Mouse (Mus musculus) neutrophil, adult 5-6 weeks (primary cell): Measurements from ENCODE around the gene Tipin. TPM values are rescaled to one million over a fixed set of nuclear protein-coding genes. Genes with fewer than 3 reads are reported as not detected.

ENCODE experiments used
- ATAC-seq: fragments of 151-379, 151-347 bp; 2 replicates; pipeline ENCODE4 v1.8.0; 2017; ENCODE audit warnings: mild to moderate bottlenecking, moderate TSS enrichment; ENCODE audit not compliant: insufficient number of reproducible peaks, poor library complexity, low FRiP score, severe bottlenecking; ENCODE audit errors: extremely low read depth
- total RNA-seq: library from RNA; stranded (forward); fragments of 200-1000 nt; gene quantifications from 2 replicates; pipeline ENCODE4 v1.2.3, GENCODE M21; 2017

Gene Tipin
- total RNA-seq, result 18.7 and 21.5 TPM in 2 replicates

- peak; percentile 93 for ATAC-seq
Measured at GRCm38 (mm10) chr9:64281105-64281780, at the start of gene Tipin. Gene Tipin (plus strand): TSS chr9:64281581.

GRCm38 (mm10) chr9:64231674-64232073 lies 49.7 kb upstream of the Tipin start:
- ATAC-seq, result no peak

GRCm38 (mm10) chr9:64232257-64232957 lies 49.0 kb upstream of the Tipin start:
- ATAC-seq, result no peak

- ATAC-seq, result no peak
Measured at GRCm38 (mm10) chr9:64233656-64234055, 47.7 kb upstream of the Tipin start.

- ATAC-seq, result no peak
Measured at GRCm38 (mm10) chr9:64234768-64235435, 46.5 kb upstream of the Tipin start, which contains the start of gene Uchl4. Gene Uchl4 (plus strand): TSS chr9:64235201.

- ATAC-seq, result no peak
Measured at GRCm38 (mm10) chr9:64236056-64236455, 45.3 kb upstream of the Tipin start.

GRCm38 (mm10) chr9:64240116-64240515 lies 41.3 kb upstream of the Tipin start:
- ATAC-seq, result no peak

GRCm38 (mm10) chr9:64240681-64241080 lies 40.7 kb upstream of the Tipin start:
- no peak for ATAC-seq

- ATAC-seq, result peak; percentile 67; the same call in 1 of the 2 replicates
Measured at GRCm38 (mm10) chr9:64242381-64242831, 39.0 kb upstream of the Tipin start.

GRCm38 (mm10) chr9:64249371-64249770 lies 32.0 kb upstream of the Tipin start:
- no peak for ATAC-seq

- no peak for ATAC-seq
Measured at GRCm38 (mm10) chr9:64250111-64250730, 31.2 kb upstream of the Tipin start.

- ATAC-seq, result no peak
Measured at GRCm38 (mm10) chr9:64252591-64253020, 28.8 kb upstream of the Tipin start.

GRCm38 (mm10) chr9:64253021-64253904 lies 28.1 kb upstream of the Tipin start, which contains the start of gene Map2k1:
Gene Map2k1 (minus strand): TSS chr9:64253631.
- ATAC-seq, result peak; percentile 96

GRCm38 (mm10) chr9:64255422-64255821 lies 26.0 kb upstream of the Tipin start:
- ATAC-seq, result no peak

- ATAC-seq, result no peak
Measured at GRCm38 (mm10) chr9:64256204-64256603, 25.2 kb upstream of the Tipin start.

GRCm38 (mm10) chr9:64259906-64260305 lies 21.5 kb upstream of the Tipin start:
- no peak for ATAC-seq

GRCm38 (mm10) chr9:64261023-64261422 lies 20.4 kb upstream of the Tipin start:
- no peak for ATAC-seq

GRCm38 (mm10) chr9:64264813-64265212 lies 16.6 kb upstream of the Tipin start:
- no peak for ATAC-seq
